In the genomic region with DNA sequence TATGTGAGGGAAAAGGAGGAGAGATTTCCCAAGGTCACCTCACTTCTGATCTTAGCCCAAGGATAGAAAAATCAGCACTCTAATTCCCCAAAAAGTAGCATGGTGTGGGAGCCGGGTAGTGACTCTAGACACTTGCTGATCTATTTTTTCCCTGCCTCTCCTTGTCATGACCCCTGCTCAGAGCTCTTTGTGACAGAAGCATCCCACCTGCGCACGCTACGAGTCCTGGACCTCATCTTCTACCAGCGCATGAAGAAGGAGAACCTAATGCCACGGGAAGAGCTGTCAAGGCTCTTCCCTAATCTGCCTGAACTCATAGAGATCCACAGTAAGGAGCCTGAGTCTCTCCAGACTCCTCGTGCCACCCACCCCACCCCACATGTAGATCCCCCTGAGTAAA, we compare ENCODE assay signal across 17 mouse cellular contexts. TPM values are rescaled to one million over a fixed set of nuclear protein-coding genes. Genes with fewer than 3 reads are reported as not detected.
"Had no signal": no experiment of that assay in that cellular context is flagged by ENCODE, and none has a peak within 500 bp of the region (broad histone marks: within the 10 kb centered on the region; RNA-seq: fewer than 3 reads in every experiment).

No protein-coding gene starts in this region.

- H3K27ac ChIP-seq: liver, embryonic 14.5 days; lung, embryonic 15.5 days; macrophage; midbrain, embryonic 13.5 days; midbrain, embryonic 15.5 days; neural tube, embryonic 12.5 days; stomach, embryonic 15.5 days; stomach, postnatal 0 days had no signal

- H3K4me3 ChIP-seq: lung, embryonic 15.5 days; megakaryocyte, embryonic 14.5 days; midbrain, embryonic 13.5 days; midbrain, embryonic 15.5 days; neural tube, embryonic 12.5 days; stomach, embryonic 15.5 days had no signal

- H3K27me3 ChIP-seq: lung, embryonic 15.5 days; midbrain, embryonic 13.5 days; midbrain, embryonic 15.5 days; neural tube, embryonic 12.5 days; stomach, embryonic 15.5 days had no signal

- DNase-seq: lung, adult 2 months; lung, postnatal 14 days; lung, postnatal 36 days; right cerebral cortex, postnatal 14 days; thymus, adult 2 months; thymus, postnatal 25 days; thymus, postnatal 4 days had no signal

- H3K4me1 ChIP-seq: lung, embryonic 15.5 days; midbrain, embryonic 13.5 days; midbrain, embryonic 15.5 days; neural tube, embryonic 12.5 days; stomach, embryonic 15.5 days had no signal

- H3K9me3 ChIP-seq: lung, embryonic 15.5 days; midbrain, embryonic 13.5 days; midbrain, embryonic 15.5 days; neural tube, embryonic 12.5 days; stomach, embryonic 15.5 days had no signal

RNA-seq across cellular contexts. Expression of gene Lrrc71, which starts 22.2 kb away (rescaled TPM):
- total RNA-seq: megakaryocyte progenitor cell, adult 5-6 weeks had no signal
